Mouse (Mus musculus) lung, adult 2 months (tissue): ENCODE measurements around the gene Lnx1.

ENCODE experiments used
- CTCF ChIP-seq: fragments of 200-500 bp; IDR thresholded peaks from 2 replicates; pipeline ENCODE4 v1.5.1; 2011; ENCODE audit warnings: mild to moderate bottlenecking, low read length, control low read depth; ENCODE audit not compliant: insufficient read depth
- POLR2A ChIP-seq: fragments of 200-500 bp; IDR thresholded peaks from 2 replicates; pipeline ENCODE4 v1.6.1; 2011; ENCODE audit warnings: low read depth, mild to moderate bottlenecking, control low read depth, low read length, borderline replicate concordance; ENCODE audit errors: extremely low read depth

GRCm38 (mm10) chr5:74602371-74602770 is 100.3 kb downstream of the Lnx1 start:
- no peak for TF ChIP-seq CTCF
- TF ChIP-seq POLR2A: no peak
